Mouse (Mus musculus) hindbrain, embryonic 16.5 days (tissue): ENCODE data around the gene Obsl1. TPM values are rescaled to one million over a fixed set of nuclear protein-coding genes. Genes with fewer than 3 reads are reported as not detected.

Source experiments
- ATAC-seq: fragments of 200-750 bp; cut with Nextera tagmentation; 2 replicates; pipeline ENCODE4 v1.8.0; 2017; ENCODE audit warnings: moderate TSS enrichment, moderate library complexity
- H3K27ac ChIP-seq: fragments of 300-500 bp; sonication (generic); 2 replicates; pipeline ENCODE4 v1.5.1; 2014; ENCODE audit warnings: low read depth, mild to moderate bottlenecking, control low read depth, low read length, moderate library complexity
- H3K27me3 ChIP-seq: fragments of 300-500 bp; sonication (generic); replicated peaks from 2 replicates; pipeline ENCODE4 v1.6.1; 2014; ENCODE audit warnings: low read length; ENCODE audit not compliant: control insufficient read depth, insufficient read depth
- H3K36me3 ChIP-seq: fragments of 300-500 bp; sonication (generic); 2 replicates; pipeline ENCODE4 v1.6.1; 2014; ENCODE audit warnings: mild to moderate bottlenecking, low read length, moderate library complexity, mixed read lengths; ENCODE audit not compliant: control insufficient read depth, insufficient read depth
- H3K4me1 ChIP-seq: fragments of 300-500 bp; sonication (generic); 2 replicates; pipeline ENCODE4 v1.6.1; 2014; ENCODE audit warnings: low read depth, low read length; ENCODE audit not compliant: control insufficient read depth, insufficient read depth
- H3K4me2 ChIP-seq: fragments of 300-500 bp; sonication (generic); 2 replicates; pipeline ENCODE4 v1.6.1; 2014; ENCODE audit warnings: mild to moderate bottlenecking, low read length, control low read depth, moderate library complexity
- H3K4me3 ChIP-seq: fragments of 300-500 bp; sonication (generic); 2 replicates; pipeline ENCODE4 v1.5.1; 2014; ENCODE audit warnings: mild to moderate bottlenecking, low read length, control low read depth, moderate library complexity
- H3K9ac ChIP-seq: fragments of 300-500 bp; sonication (generic); 2 replicates; pipeline ENCODE4 v1.6.1; 2014; ENCODE audit warnings: low read depth, mild to moderate bottlenecking, control low read depth, low read length, moderate library complexity
- H3K9me3 ChIP-seq: fragments of 300-500 bp; sonication (generic); 2 replicates; pipeline ENCODE4 v1.6.1; 2014; ENCODE audit warnings: mild to moderate bottlenecking, low read length, moderate library complexity; ENCODE audit not compliant: control insufficient read depth
- WGBS: fragments of 180-500 bp; shearing (Covaris S2); extraction: QIAGEN DNeasy Blood & Tissue Kit; methylation state at CpG from one replicate; pipeline ENCODE4 v1.1.7; 2014; 5-methylcytosine and 5-hydroxymethylcytosine counted together
- polyA plus RNA-seq: library from polyadenylated mRNA; unstranded; fragments of >200 nt; fragmentation: Nextera tagmentation; extraction: Ambion mirVana; gene quantifications from 2 replicates; pipeline ENCODE4 v1.2.1, GENCODE M21; 2015

Obsl1 gene
- polyA plus RNA-seq, 1 experiment from 2014 or later, result 25.4 TPM

- WGBS, result 79% methylated on average over 8 of the region's 9 CpGs
- Histone ChIP-seq H3K9me3 (no peaks in the 10 kb centered on the region), H3K4me1 (peaks cover 25% of the 10 kb centered on the region), H3K4me3 (no peak overlapping the region), H3K36me3 (peaks cover 2% of the 10 kb centered on the region; the same call in 1 of the 2 replicates), H3K9ac (no peak overlapping the region), H3K27me3 (no peaks in the 10 kb centered on the region), H3K27ac (no peak overlapping the region), H3K4me2 (no peak overlapping the region)
- no peak for ATAC-seq
Measured at GRCm38 (mm10) chr1:75438782-75439181, 67.5 kb downstream of the Obsl1 start.

- peak within 1 kb of the TSS; percentile 67 for H3K4me2 ChIP-seq
- peak; percentile 90 for ATAC-seq
- no peaks in the 10 kb centered on the region for H3K9me3 ChIP-seq
- H3K9ac ChIP-seq, result peak within 1 kb of the TSS; percentile 81
- WGBS, result 7% methylated on average over 28 of the region's 28 CpGs
- peaks cover 9% of the 10 kb centered on the region for H3K4me1 ChIP-seq
- peak within 1 kb of the TSS; percentile 77 for H3K27ac ChIP-seq
- H3K27me3 ChIP-seq, result no peaks in the 10 kb centered on the region
- H3K36me3 ChIP-seq, result no peaks in the 10 kb centered on the region; the same call in 1 of the 2 replicates
- H3K4me3 ChIP-seq, result peak within 1 kb of the TSS; percentile 68
Measured at GRCm38 (mm10) chr1:75435475-75436328, 70.5 kb downstream of the Obsl1 start, which contains the start of gene Gmppa. Gene Gmppa, plus strand, starts transcription at chr1:75435930.

Other genes with a start within 250 kb of the Obsl1 start
- 36.9 and 40.6 TPM in 2 replicates for gene Ptprn, start 241.9 kb downstream of the Obsl1 start, polyA plus RNA-seq
- gene Resp18, start 228.0 kb downstream of the Obsl1 start, polyA plus RNA-seq, result 251 and 327 TPM in 2 replicates
- gene Dnpep, start 188.5 kb downstream of the Obsl1 start, polyA plus RNA-seq, result 149 and 150 TPM in 2 replicates
- gene Des, start 146.1 kb downstream of the Obsl1 start, polyA plus RNA-seq, result 1.7 and 10.9 TPM in 2 replicates
- 20.3 and 20.4 TPM in 2 replicates for gene Speg, start 131.2 kb downstream of the Obsl1 start, polyA plus RNA-seq
- gene Gmppa, start 70.5 kb downstream of the Obsl1 start, polyA plus RNA-seq, result 77.8 and 78.4 TPM in 2 replicates
- 20.3 and 21.6 TPM in 2 replicates for gene Asic4, start 56.0 kb downstream of the Obsl1 start, polyA plus RNA-seq
- 42.1 and 46.4 TPM in 2 replicates for gene Chpf, start 27.1 kb downstream of the Obsl1 start, polyA plus RNA-seq
- gene Tmem198, start 26.9 kb downstream of the Obsl1 start, polyA plus RNA-seq, result 50.5 and 52.5 TPM in 2 replicates
- gene Inha, start 625 bp upstream of the Obsl1 start, polyA plus RNA-seq, result 17.9 and 18.7 TPM in 2 replicates
- 20.4 and 23.9 TPM in 2 replicates for gene Stk11ip, start 15.1 kb upstream of the Obsl1 start, polyA plus RNA-seq
- gene Slc4a3, start 39.8 kb upstream of the Obsl1 start, polyA plus RNA-seq, result 84.9 and 85.4 TPM in 2 replicates